Mouse (Mus musculus) erythroblast, embryonic 14.5 days (primary cell): ENCODE measurements around the gene Wdr49.

Experiments
- GATA1 ChIP-seq: IDR thresholded peaks from 2 replicates; pipeline ENCODE4 v1.6.1; 2012; ENCODE audit warnings: low read length, inconsistent platforms, mixed read lengths
- TAL1 ChIP-seq: IDR thresholded peaks from 3 replicates; pipeline ENCODE4 v1.6.1; 2012; ENCODE audit warnings: low read length, inconsistent platforms, mixed read lengths

- TF ChIP-seq GATA1 (no peak), TAL1 (no peak)
Observed at GRCm38 (mm10) chr3:75394487-75394886, 87.5 kb downstream of the Wdr49 start.
